Mouse (Mus musculus) cerebral cortex, adult 2 months (tissue): ENCODE data around the gene Mctp1.

ENCODE experiments used
- WGBS: fragments of 180-500 bp; shearing (Covaris S2); methylation state at CpG from one replicate; pipeline ENCODE4 v1.1.7; 2018; 5-methylcytosine and 5-hydroxymethylcytosine counted together

The Mctp1 gene

DNA sequence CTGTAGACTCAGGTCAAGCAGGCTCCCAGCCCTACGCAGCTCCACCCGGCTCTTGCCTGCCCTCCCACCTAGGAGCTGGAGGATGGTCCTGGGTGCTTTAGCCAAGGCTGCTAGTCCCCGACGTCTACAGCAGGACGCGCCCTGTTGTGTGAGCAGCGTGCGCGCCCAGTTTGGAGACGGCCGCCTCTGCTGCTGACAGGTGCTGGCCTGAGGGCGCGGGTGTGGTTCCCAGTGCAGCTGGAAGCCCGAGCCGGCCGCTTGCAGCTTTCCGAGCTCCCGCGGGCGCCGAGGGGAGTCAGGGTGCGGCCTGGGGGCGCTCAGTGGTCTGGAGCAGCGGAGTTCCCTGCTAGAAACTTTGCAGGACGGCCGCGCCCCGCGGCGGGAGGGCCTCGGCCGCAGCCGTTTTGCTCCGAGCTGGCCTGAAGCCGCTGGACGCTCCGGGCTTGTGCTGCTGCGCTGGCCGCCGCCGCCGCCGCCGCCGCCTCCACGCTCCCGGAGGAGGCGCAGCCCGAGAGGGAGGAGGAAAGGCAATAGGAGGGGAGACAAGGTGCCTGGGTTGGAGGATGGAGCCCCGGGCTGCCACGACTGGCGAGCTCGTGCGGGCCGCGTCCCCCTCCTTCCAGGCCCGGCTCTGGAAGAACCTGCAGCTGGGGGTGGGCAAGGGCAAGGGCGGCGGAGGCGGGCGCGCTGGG lies at the start of gene Mctp1:
Gene Mctp1, plus strand, starts transcription at position 564 of the 692 bp plus-strand sequence.
- WGBS: under 1% methylated on average over 41 of the region's 62 CpGs

DNA sequence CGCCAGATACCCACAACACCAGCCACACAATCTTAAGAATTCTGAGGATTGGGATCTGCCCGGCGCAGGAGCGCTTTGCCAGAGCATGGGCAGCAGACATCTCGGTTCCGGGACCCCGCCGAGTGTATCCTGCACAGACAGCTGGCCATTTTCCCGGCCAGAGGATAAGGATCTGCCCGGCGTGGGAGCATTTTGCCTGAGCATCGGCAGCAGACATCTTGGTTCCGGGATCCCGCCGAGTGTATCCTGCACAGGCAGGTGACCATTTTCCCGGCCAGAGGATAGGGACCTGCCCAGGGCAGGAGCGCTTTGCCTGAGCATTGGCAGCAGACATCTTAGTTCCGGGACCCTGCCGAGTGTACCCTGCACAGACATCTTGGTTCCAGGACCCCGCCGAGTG lies 38.4 kb upstream of the Mctp1 start:
- WGBS: 87% methylated on average over 21 of the region's 21 CpGs

DNA sequence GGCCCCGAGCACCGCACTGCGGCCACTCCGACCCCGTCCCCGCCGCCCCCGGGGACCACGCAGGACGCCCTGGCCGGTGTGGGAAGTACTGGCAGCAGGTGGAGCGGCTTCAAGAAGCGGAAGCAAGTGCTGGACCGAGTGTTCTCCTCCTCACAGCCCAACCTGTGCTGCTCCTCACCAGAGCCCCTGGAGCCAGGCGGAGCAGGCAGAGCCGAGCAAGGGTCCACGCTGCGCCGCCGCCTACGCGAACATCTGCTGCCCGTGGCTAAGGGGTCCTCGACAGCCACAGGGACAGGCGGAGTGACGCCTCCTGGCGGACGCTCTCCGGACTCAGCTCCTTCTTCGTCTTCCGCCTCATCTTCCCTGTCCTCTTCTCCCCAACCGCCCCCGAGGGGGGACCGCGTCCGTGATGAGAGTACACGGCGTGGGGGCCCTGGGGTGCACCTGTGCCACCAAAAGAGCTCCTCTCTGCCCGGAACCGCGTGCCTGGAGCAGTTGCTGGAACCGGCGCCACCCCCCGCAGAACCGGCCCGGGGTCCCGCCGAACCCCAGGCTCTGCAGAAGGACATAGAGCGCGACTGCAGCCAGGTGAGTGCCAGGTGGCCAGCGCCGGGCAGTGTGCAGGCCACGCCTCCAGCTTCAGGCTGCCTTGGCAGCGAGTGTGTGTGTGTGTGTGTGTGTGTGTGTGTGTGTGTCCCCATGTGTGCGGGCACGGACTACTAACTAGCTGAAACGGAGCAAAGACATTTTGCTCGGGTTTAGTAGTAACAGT lies 515 bp downstream of the Mctp1 start:
- WGBS: under 1% methylated on average over 56 of the region's 58 CpGs

- 44% methylated on average over 3 of the region's 3 CpGs for WGBS
Measured at GRCm38 (mm10) chr13:76388615-76389014, 4.3 kb downstream of the Mctp1 start.

- 68% methylated on average over 2 of the region's 2 CpGs for WGBS
Measured at GRCm38 (mm10) chr13:76391920-76392319, 7.6 kb downstream of the Mctp1 start.

- WGBS: 84% methylated on average over 3 of the region's 3 CpGs
Measured at GRCm38 (mm10) chr13:76393106-76393505, 8.8 kb downstream of the Mctp1 start.

GRCm38 (mm10) chr13:76409296-76409695 lies 25.0 kb downstream of the Mctp1 start:
- 89% methylated on average over 2 of the region's 2 CpGs for WGBS

- 34% methylated on average over 1 of the region's 1 CpGs for WGBS
Measured at GRCm38 (mm10) chr13:76410665-76411064, 26.3 kb downstream of the Mctp1 start.

DNA sequence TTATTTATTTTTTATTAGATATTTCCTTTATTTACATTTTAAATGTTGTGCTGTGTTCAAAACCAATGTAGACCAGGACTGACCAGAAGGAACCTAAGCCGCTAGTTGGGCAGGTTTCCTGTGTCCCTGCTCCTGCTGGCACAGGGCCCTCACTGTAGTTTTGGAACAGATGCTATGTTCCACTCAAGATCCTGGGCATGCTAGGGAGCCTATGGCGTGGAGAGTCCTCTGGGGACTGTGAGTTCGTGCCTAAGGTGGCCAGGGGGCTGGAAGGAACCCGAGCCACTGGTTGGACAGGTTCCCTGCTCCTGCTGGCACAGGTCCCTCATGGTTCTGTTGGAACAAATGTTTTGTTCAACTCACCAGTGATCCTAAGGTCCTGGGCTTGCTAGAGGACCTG lies 35.8 kb downstream of the Mctp1 start:
- 73% methylated on average over 4 of the region's 4 CpGs for WGBS

- 94% methylated on average over 1 of the region's 1 CpGs for WGBS
Measured at GRCm38 (mm10) chr13:76421075-76421474, 36.7 kb downstream of the Mctp1 start.

- 84% methylated on average over 5 of the region's 5 CpGs for WGBS
Measured at GRCm38 (mm10) chr13:76422124-76422523, 37.8 kb downstream of the Mctp1 start.

DNA sequence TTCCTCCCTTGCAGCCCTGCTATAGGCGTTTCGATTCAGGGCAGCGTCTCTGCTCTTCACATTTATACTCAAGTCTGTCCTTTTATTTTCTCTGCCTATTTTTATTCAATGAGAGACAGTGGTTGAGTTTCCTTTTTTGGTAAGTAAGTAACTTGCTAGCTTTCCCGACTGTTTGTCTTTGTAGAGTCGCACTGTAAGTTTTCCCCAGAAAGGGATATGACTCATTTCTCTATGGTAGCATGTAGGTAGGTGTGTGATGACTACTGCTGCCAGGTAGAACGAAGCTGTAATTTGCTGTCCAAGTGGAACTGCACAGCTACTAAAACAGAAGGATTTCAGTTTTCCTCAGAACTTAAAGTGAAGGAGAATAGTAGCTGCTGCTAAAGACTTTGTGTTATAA lies 45.1 kb downstream of the Mctp1 start:
- 35% methylated on average over 6 of the region's 6 CpGs for WGBS

- WGBS: 51% methylated on average over 2 of the region's 2 CpGs
Measured at GRCm38 (mm10) chr13:76429927-76430326, 45.6 kb downstream of the Mctp1 start.

DNA sequence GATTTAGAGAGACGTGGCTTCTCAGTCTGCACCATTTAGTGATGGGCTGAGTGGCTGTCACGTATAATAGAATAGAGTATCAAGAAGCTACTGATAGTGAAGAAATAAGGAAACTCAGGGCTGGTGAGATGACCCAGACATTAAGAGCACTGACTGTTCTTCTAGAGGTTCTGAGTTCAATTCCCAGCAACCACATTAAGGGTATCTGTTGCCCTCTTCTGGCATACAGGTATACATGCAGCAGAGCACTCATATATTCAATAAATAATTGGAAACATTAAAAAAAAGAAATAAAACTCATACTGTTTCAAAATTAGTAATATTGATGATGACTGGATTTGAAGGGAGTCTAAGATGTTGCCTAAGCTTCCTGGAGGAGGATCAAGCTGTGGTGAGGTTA lies 47.6 kb downstream of the Mctp1 start:
- 97% methylated on average over 2 of the region's 2 CpGs for WGBS

DNA sequence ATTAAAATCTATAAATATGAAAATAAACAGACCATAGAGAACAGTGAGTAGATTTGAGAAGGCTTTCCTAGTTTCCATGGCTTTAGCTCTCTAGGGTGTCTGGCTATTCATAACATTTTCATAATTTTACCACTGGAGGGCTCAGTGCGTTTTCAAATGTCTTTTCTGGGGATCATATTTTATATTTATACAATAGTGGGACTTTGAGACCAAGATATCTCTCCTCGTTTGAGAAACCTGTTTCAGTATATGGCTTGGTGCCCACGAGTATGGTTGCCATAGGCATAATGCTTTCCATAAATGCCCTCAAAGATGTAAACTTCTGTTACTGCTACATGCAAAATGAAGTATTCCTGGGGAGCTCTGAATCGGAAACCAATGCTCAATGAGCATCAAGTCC lies 49.1 kb downstream of the Mctp1 start:
- 52% methylated on average over 4 of the region's 4 CpGs for WGBS

- 63% methylated on average over 1 of the region's 1 CpGs for WGBS
Measured at GRCm38 (mm10) chr13:76438765-76439164, 54.4 kb downstream of the Mctp1 start.

DNA sequence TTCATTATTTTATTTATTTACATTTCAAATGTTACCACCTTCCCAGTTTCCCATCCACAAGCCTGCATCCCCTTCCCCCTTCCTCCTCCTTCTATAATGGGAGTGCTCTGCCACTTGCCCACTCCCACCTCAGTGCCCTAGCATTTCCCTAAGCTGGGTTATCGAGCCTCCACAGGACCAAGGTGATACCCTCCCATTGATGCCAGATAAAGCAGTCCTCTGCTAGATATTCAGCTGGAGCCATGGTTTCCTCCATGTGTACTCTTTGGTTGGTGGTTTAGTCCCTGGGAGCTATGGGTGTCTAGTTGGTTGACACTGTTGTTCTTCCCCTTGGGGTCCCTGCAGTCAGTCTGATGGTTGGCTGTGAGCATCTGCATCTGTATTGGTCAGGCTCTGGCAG lies 61.7 kb downstream of the Mctp1 start:
- 61% methylated on average over 1 of the region's 1 CpGs for WGBS

DNA sequence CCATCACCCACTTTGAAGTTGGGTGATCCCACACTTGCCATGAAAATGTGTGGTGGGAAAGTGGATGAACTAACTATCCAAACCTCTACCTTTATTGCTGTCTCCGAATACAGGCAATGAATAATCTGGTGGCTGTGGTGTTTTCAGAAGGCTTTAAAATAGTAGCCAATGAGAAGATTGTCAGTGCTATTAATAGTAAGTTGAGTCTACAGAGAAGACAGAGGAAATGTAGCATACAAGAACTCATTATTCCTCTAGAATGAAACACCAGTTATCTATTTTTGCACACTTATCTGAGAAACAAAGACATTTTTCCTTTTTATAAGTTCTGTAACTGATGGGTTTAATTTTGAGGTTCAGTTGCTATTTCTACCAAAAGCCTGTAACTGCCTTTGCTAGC lies 63.2 kb downstream of the Mctp1 start:
- 47% methylated on average over 1 of the region's 1 CpGs for WGBS

GRCm38 (mm10) chr13:76451526-76451925 lies 67.2 kb downstream of the Mctp1 start:
- WGBS: 75% methylated on average over 3 of the region's 3 CpGs

DNA sequence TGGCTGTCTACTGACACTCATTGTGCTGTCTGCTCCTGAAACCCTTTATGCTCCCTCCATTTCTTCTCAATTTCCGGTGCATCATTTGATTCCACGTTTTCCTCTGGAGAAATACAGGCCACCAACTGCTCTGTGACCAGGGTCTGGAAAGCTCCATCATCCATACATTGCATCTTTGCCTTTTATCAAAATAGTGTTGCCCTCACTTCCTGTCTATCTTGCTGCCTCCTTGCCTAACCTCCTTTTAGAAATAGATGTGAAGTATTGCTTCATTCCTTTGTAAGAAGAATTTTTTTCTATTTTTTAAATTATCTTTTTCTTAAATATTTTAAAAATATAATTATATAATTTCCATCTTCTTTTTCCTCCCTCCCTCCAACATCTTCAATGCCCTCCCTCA lies 98.7 kb downstream of the Mctp1 start:
- 78% methylated on average over 2 of the region's 2 CpGs for WGBS

DNA sequence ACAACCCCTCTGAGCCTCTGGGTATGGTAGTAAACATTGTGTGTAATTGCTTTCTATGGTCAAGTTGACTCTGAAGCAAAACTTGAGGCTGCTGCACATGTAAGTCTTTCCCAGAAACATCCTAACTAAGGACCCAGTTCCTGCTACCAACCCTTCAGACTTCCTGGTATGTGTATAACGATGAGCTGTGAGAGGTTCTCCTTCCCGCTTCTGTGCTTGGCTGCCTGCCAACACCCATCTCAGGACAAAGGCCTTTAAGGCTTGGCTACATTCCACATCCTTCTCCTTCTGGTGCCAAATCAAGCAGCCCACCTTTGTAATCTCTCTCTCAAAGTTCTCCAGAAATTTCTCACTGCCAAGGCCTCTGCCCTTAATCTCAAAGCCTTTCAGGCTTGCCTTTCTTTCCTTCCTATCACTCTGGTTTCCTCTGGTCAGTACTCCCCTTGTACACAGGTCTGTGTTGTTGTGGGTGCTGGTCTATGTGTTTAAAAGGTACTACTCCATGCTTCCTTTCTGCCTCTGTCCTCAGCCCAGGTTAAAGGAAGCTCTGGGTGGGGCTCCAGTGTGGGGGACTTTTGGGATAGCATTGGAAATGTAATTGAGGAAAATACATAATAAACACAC lies 99.9 kb downstream of the Mctp1 start:
- 25% methylated on average over 2 of the region's 2 CpGs for WGBS

DNA sequence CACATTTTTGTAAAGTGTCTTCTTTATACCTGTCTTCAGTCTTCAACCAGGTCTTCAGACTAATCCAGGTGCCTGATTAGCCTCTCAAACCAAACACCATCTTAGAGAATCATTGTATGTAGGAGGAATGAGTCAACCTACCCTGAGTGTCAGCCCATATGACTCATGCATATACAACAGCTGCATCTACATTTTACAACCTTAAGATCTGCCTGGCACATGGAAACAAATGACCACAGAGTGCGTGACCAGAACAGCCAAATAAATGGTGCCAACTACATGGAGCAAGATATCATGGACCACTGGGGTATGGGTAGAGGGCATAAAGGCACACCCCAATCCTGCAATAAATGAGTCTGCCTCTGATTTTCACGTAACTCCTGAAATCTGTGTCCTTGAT lies 131.6 kb downstream of the Mctp1 start:
- 84% methylated on average over 2 of the region's 2 CpGs for WGBS

- WGBS: 30% methylated on average over 1 of the region's 1 CpGs
Measured at GRCm38 (mm10) chr13:76523170-76523569, 138.8 kb downstream of the Mctp1 start.
